ENCODE assay signal across 16 mouse cellular contexts in genomic region chr4:120162586-120162985, GRCm38 (mm10). TPM values are rescaled to one million over a fixed set of nuclear protein-coding genes. Genes with fewer than 3 reads are reported as not detected.
"Had no signal": no experiment of that assay in that cellular context is flagged by ENCODE, and none has a peak within 500 bp of the region (broad histone marks: within the 10 kb centered on the region; RNA-seq: fewer than 3 reads in every experiment).

No protein-coding gene starts in this region.

- DNase-seq: kidney, adult 8-10 months; retina, postnatal 1 day; thymus, postnatal 36 days had no signal

- H3K4me1 ChIP-seq: liver, embryonic 15.5 days had no signal

- H3K27ac ChIP-seq: left cerebral cortex, adult 2 months; liver, embryonic 15.5 days; midbrain, embryonic 15.5 days; neural tube, embryonic 12.5 days had no signal

- H3K9ac ChIP-seq: liver, embryonic 15.5 days; midbrain, embryonic 15.5 days; neural tube, embryonic 12.5 days had no signal

- ATAC-seq: inflammation-experienced regulatory T-cells, adult 6 months; midbrain, embryonic 15.5 days had no signal

- H3K9me3 ChIP-seq: liver, embryonic 15.5 days; midbrain, embryonic 15.5 days; neural tube, embryonic 12.5 days had no signal

- H3K4me3 ChIP-seq: left cerebral cortex, adult 2 months; liver, embryonic 15.5 days; midbrain, embryonic 15.5 days; neural tube, embryonic 12.5 days had no signal

- H3K4me2 ChIP-seq: liver, embryonic 11.5 days; liver, embryonic 15.5 days; midbrain, embryonic 15.5 days; neural tube, embryonic 12.5 days had no signal

- H3K36me3 ChIP-seq: liver, embryonic 15.5 days; midbrain, embryonic 15.5 days; neural tube, embryonic 12.5 days had no signal

- H3K27me3 ChIP-seq: midbrain, embryonic 15.5 days had no signal

RNA-seq across cellular contexts. Expression of gene Edn2, which starts 1.6 kb away (rescaled TPM):
- total RNA-seq: layer of hippocampus, adult 8-10 months; layer of hippocampus, postnatal 25 days; left cerebral cortex, adult 2 months; left cerebral cortex, postnatal 14 days; megakaryocyte progenitor cell, adult 5-6 weeks; monocyte, adult 5-6 weeks; neutrophil, adult 5-6 weeks had no signal
- polyA plus RNA-seq: inflammation-experienced regulatory T-cells, adult 6 months; limb, embryonic 11.5 days; liver, embryonic 15.5 days; neural tube, embryonic 12.5 days had no signal
